Mouse (Mus musculus): Measurements from ENCODE around the gene Tmem174. TPM values are rescaled to one million over a fixed set of nuclear protein-coding genes. Genes with fewer than 3 reads are reported as not detected.

The Tmem174 gene
- polyA plus RNA-seq, 1 experiment from 2014 or later: 9.3 TPM

DNA sequence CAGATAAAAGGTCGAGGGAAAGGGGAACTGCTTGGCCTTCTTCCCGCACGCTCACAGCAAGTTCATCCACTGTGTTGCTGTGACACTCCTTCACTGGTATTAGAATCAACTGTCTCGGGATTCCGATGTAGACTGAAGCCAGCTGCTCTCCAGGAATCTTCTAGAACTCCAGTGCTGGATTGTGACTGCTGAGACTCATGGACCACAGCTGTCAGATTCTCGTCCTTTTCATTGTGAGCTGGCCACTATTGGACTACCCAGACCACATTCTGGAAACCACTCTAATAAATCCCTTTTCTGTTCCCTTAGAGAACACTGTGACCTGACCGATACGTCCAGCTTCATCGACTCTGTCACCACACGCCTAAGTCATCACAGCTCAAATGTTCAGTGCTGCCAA is 28.0 kb upstream of the Tmem174 start:
- Histone ChIP-seq H3K4me3 (ENCODE audit: low read length) (no peak overlapping the region), H3K27ac (ENCODE audit: low read depth, low read length) (no peak overlapping the region), H3K4me2 (replicated peaks; ENCODE audit: low read depth, low read length) (no peak overlapping the region), H3K9ac (ENCODE audit: low read depth, low read length) (no peak overlapping the region), H3K4me1 (ENCODE audit: control insufficient read depth, insufficient read depth, low read length) (no peaks in the 10 kb centered on the region), H3K36me3 (ENCODE audit: control insufficient read depth, insufficient read depth, low read length) (no peaks in the 10 kb centered on the region), H3K9me3 (ENCODE audit: control insufficient read depth, low read length) (no peaks in the 10 kb centered on the region), H3K27me3 (ENCODE audit: control insufficient read depth, insufficient read depth, low read length) (no peaks in the 10 kb centered on the region)
- WGBS: 82% methylated on average over 10 of the region's 10 CpGs
- no peak for ATAC-seq (ENCODE audit: low FRiP score, low TSS enrichment)

- no peak overlapping the region for H3K27ac ChIP-seq (ENCODE audit: low read depth, low read length)
- no peaks in the 10 kb centered on the region for H3K27me3 ChIP-seq (ENCODE audit: control insufficient read depth, insufficient read depth, low read length)
- WGBS: 88% methylated on average over 4 of the region's 4 CpGs
- ATAC-seq (ENCODE audit: low FRiP score, low TSS enrichment): no peak
- H3K9me3 ChIP-seq (ENCODE audit: control insufficient read depth, low read length): no peaks in the 10 kb centered on the region
- no peak overlapping the region for H3K9ac ChIP-seq (ENCODE audit: low read depth, low read length)
- H3K36me3 ChIP-seq (ENCODE audit: control insufficient read depth, insufficient read depth, low read length): no peaks in the 10 kb centered on the region
- H3K4me3 ChIP-seq (ENCODE audit: low read length): no peak overlapping the region
- H3K4me1 ChIP-seq (ENCODE audit: control insufficient read depth, insufficient read depth, low read length): no peaks in the 10 kb centered on the region
- H3K4me2 ChIP-seq (replicated peaks; ENCODE audit: low read depth, low read length): no peak overlapping the region
Observed at GRCm38 (mm10) chr13:98662173-98662675, 25.0 kb upstream of the Tmem174 start.

DNA sequence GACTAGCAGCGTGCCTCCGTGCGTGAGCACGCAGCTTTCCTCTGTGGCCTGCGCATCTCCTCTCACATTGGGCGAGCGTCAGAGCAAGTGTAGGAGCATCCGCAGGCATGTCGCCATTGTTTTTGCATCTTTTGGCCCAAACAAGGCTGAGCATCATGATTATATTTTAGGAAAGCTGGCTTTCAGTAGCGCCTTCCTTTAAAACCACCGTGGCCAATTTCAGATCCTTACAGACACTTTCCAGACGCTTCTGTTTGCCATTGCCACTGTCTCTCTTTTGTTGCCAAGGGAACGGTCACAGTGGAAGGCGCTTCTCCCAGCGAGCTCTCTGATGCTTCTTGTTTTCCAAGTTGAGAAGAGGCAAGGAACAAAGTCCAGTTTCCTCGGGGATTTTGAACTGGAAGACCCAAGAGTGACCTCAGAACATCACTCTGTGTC is 18.8 kb upstream of the Tmem174 start:
- no peak for ATAC-seq (ENCODE audit: low FRiP score, low TSS enrichment)
- no peak overlapping the region for H3K4me3 ChIP-seq (ENCODE audit: low read length)

GRCm38 (mm10) chr13:98655346-98655745 is 18.1 kb upstream of the Tmem174 start:
- no peak overlapping the region for H3K4me2 ChIP-seq (replicated peaks; ENCODE audit: low read depth, low read length)

More for the DNA sequence above, 18.8 kb upstream of the Tmem174 start:
- Histone ChIP-seq H3K27ac (ENCODE audit: low read depth, low read length) (no peak overlapping the region), H3K36me3 (ENCODE audit: control insufficient read depth, insufficient read depth, low read length) (no peaks in the 10 kb centered on the region), H3K4me2 (replicated peaks; ENCODE audit: low read depth, low read length) (no peak overlapping the region), H3K9me3 (ENCODE audit: control insufficient read depth, low read length) (no peaks in the 10 kb centered on the region), H3K4me1 (ENCODE audit: control insufficient read depth, insufficient read depth, low read length) (peaks cover 32% of the 10 kb centered on the region), H3K27me3 (ENCODE audit: control insufficient read depth, insufficient read depth, low read length) (no peaks in the 10 kb centered on the region), H3K9ac (ENCODE audit: low read depth, low read length) (no peak overlapping the region)
- 85% methylated on average over 16 of the region's 16 CpGs for WGBS

DNA sequence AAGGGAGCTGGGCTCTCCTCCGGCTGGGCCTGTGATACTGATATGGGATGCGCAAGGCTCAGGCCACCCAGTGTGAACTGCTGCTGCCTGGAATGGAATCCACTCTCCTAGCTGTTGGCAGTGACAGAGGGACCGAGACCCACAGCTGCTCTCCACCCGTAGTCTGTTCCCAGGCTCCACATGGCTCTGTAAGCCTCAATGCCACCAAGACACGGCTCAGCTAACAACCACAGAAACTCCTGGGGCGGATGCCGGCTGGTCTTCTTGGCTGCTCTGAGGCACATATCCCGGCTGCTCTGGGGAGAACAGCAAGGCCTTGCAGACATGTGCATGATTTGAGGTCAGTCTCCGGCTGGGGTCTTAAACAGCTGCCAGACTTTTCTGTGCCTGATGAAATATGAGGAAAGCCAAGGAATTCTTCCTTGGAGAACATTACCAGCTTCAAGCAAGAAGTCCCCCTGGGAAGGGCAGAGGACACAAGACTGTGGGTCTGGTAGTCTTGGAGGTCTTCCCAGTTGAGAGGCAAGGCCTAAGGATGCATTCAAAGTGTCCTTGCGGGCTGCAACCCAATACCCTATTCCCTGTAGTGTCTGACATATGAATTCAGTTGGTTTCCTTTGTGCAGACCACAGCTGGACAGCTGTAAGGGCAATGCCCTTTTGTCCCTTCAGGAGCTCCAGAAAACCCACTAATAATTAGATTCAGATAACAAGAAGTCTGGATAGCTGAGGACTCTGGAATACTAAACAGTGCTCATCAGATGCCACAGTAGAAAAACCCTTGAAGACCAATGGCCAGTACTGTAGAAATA is 17.1 kb upstream of the Tmem174 start:
- H3K27me3 ChIP-seq (ENCODE audit: control insufficient read depth, insufficient read depth, low read length): no peaks in the 10 kb centered on the region
- H3K9me3 ChIP-seq (ENCODE audit: control insufficient read depth, low read length): no peaks in the 10 kb centered on the region
- H3K4me1 ChIP-seq (ENCODE audit: control insufficient read depth, insufficient read depth, low read length): peaks cover 36% of the 10 kb centered on the region
- ATAC-seq (ENCODE audit: low FRiP score, low TSS enrichment): peak; percentile 15; the same call in 1 of the 2 replicates
- no peak overlapping the region for H3K4me2 ChIP-seq (replicated peaks; ENCODE audit: low read depth, low read length)
- WGBS: 57% methylated on average over 10 of the region's 10 CpGs
- H3K4me3 ChIP-seq (ENCODE audit: low read length): no peak overlapping the region
- H3K36me3 ChIP-seq (ENCODE audit: control insufficient read depth, insufficient read depth, low read length): no peaks in the 10 kb centered on the region
- H3K27ac ChIP-seq (ENCODE audit: low read depth, low read length): peak overlapping the region; percentile 43; the same call in 1 of the 2 replicates
- H3K9ac ChIP-seq (ENCODE audit: low read depth, low read length): no peak overlapping the region

More at GRCm38 (mm10) chr13:98655346-98655745, 18.1 kb upstream of the Tmem174 start:
- Histone ChIP-seq H3K4me1 (ENCODE audit: control insufficient read depth, insufficient read depth, low read length) (peaks cover 36% of the 10 kb centered on the region), H3K27ac (ENCODE audit: low read depth, low read length) (no peak overlapping the region), H3K9me3 (ENCODE audit: control insufficient read depth, low read length) (no peaks in the 10 kb centered on the region), H3K9ac (ENCODE audit: low read depth, low read length) (no peak overlapping the region), H3K36me3 (ENCODE audit: control insufficient read depth, insufficient read depth, low read length) (no peaks in the 10 kb centered on the region), H3K27me3 (ENCODE audit: control insufficient read depth, insufficient read depth, low read length) (no peaks in the 10 kb centered on the region), H3K4me3 (ENCODE audit: low read length) (no peak overlapping the region)
- WGBS: 80% methylated on average over 4 of the region's 4 CpGs
- ATAC-seq (ENCODE audit: low FRiP score, low TSS enrichment): no peak

- peaks cover 36% of the 10 kb centered on the region for H3K4me1 ChIP-seq (ENCODE audit: control insufficient read depth, insufficient read depth, low read length)
- no peak overlapping the region for H3K9ac ChIP-seq (ENCODE audit: low read depth, low read length)
- no peaks in the 10 kb centered on the region for H3K36me3 ChIP-seq (ENCODE audit: control insufficient read depth, insufficient read depth, low read length)
- no peaks in the 10 kb centered on the region for H3K9me3 ChIP-seq (ENCODE audit: control insufficient read depth, low read length)
- ATAC-seq (ENCODE audit: low FRiP score, low TSS enrichment): no peak
- no peak overlapping the region for H3K4me3 ChIP-seq (ENCODE audit: low read length)
- H3K27me3 ChIP-seq (ENCODE audit: control insufficient read depth, insufficient read depth, low read length): no peaks in the 10 kb centered on the region
- no peak overlapping the region for H3K4me2 ChIP-seq (replicated peaks; ENCODE audit: low read depth, low read length)
- H3K27ac ChIP-seq (ENCODE audit: low read depth, low read length): no peak overlapping the region
- 71% methylated on average over 2 of the region's 2 CpGs for WGBS
Observed at GRCm38 (mm10) chr13:98652194-98652593, 15.0 kb upstream of the Tmem174 start.

- Histone ChIP-seq H3K27ac (ENCODE audit: low read depth, low read length) (0 out of 2 replicates have a peak overlapping the region, but pooled peaks have one; percentile 3), H3K4me2 (replicated peaks; ENCODE audit: low read depth, low read length) (no peak overlapping the region)
Observed at GRCm38 (mm10) chr13:98651228-98651977, 14.2 kb upstream of the Tmem174 start.

GRCm38 (mm10) chr13:98647775-98648568 is 10.8 kb upstream of the Tmem174 start:
- Histone ChIP-seq H3K36me3 (ENCODE audit: control insufficient read depth, insufficient read depth, low read length) (no peaks in the 10 kb centered on the region), H3K9ac (ENCODE audit: low read depth, low read length) (no peak overlapping the region), H3K4me3 (ENCODE audit: low read length) (no peak overlapping the region), H3K27me3 (ENCODE audit: control insufficient read depth, insufficient read depth, low read length) (no peaks in the 10 kb centered on the region), H3K9me3 (ENCODE audit: control insufficient read depth, low read length) (no peaks in the 10 kb centered on the region), H3K4me2 (replicated peaks; ENCODE audit: low read depth, low read length) (no peak overlapping the region), H3K4me1 (ENCODE audit: control insufficient read depth, insufficient read depth, low read length) (peaks cover 20% of the 10 kb centered on the region), H3K27ac (ENCODE audit: low read depth, low read length) (no peak overlapping the region)
- 68% methylated on average over 22 of the region's 22 CpGs for WGBS
- ATAC-seq (ENCODE audit: low FRiP score, low TSS enrichment): no peak; the same call in 1 of the 2 replicates

More at GRCm38 (mm10) chr13:98651228-98651977, 14.2 kb upstream of the Tmem174 start:
- H3K4me3 ChIP-seq (ENCODE audit: low read length): no peak overlapping the region
- peaks cover 36% of the 10 kb centered on the region for H3K4me1 ChIP-seq (ENCODE audit: control insufficient read depth, insufficient read depth, low read length)
- no peaks in the 10 kb centered on the region for H3K27me3 ChIP-seq (ENCODE audit: control insufficient read depth, insufficient read depth, low read length)
- no peak overlapping the region; the same call in 1 of the 2 replicates for H3K9ac ChIP-seq (ENCODE audit: low read depth, low read length)
- H3K36me3 ChIP-seq (ENCODE audit: control insufficient read depth, insufficient read depth, low read length): no peaks in the 10 kb centered on the region
- ATAC-seq (ENCODE audit: low FRiP score, low TSS enrichment): peak; percentile 65
- WGBS: 29% methylated on average over 17 of the region's 17 CpGs
- no peaks in the 10 kb centered on the region for H3K9me3 ChIP-seq (ENCODE audit: control insufficient read depth, low read length)

All from kidney, embryonic 14.5 days (tissue).